Mouse (Mus musculus): ENCODE results near the gene Egr2.

Egr2 gene

GRCm38 (mm10) chr10:67535256-67535655, at the start of gene Egr2:
Egr2 (plus strand) TSS chr10:67535475.
- DNase-seq, result peak; percentile 18 to 36

GRCm38 (mm10) chr10:67487496-67487895, 47.8 kb upstream of the Egr2 start:
- DNase-seq, result no peak

GRCm38 (mm10) chr10:67489836-67490235, 45.4 kb upstream of the Egr2 start:
- DNase-seq, result no peak

- DNase-seq, result no peak
Measured at GRCm38 (mm10) chr10:67490632-67491031, 44.6 kb upstream of the Egr2 start.

- DNase-seq, result no peak
Measured at GRCm38 (mm10) chr10:67492161-67492571, 43.1 kb upstream of the Egr2 start.

- no peak for DNase-seq
Measured at GRCm38 (mm10) chr10:67493556-67493955, 41.7 kb upstream of the Egr2 start.

GRCm38 (mm10) chr10:67497144-67497892, 38.0 kb upstream of the Egr2 start:
- no peak for DNase-seq

GRCm38 (mm10) chr10:67497951-67498350, 37.3 kb upstream of the Egr2 start:
- no peak for DNase-seq

GRCm38 (mm10) chr10:67503320-67503995, 31.8 kb upstream of the Egr2 start:
- peak; percentile 11 to 26 for DNase-seq

GRCm38 (mm10) chr10:67504046-67504445, 31.2 kb upstream of the Egr2 start:
- DNase-seq, result no peak

GRCm38 (mm10) chr10:67505248-67505647, 30.0 kb upstream of the Egr2 start:
- DNase-seq, result no peak

- no peak for DNase-seq
Measured at GRCm38 (mm10) chr10:67512211-67512610, 23.1 kb upstream of the Egr2 start.

- DNase-seq, result no peak
Measured at GRCm38 (mm10) chr10:67512871-67513270, 22.4 kb upstream of the Egr2 start.

GRCm38 (mm10) chr10:67518733-67519132, 16.5 kb upstream of the Egr2 start:
- DNase-seq, result no peak

- no peak for DNase-seq
Measured at GRCm38 (mm10) chr10:67524130-67524529, 11.1 kb upstream of the Egr2 start.

GRCm38 (mm10) chr10:67524694-67525093, 10.6 kb upstream of the Egr2 start:
- DNase-seq, result no peak

GRCm38 (mm10) chr10:67526435-67526834, 8.8 kb upstream of the Egr2 start:
- DNase-seq, result no peak

GRCm38 (mm10) chr10:67529769-67530168, 5.5 kb upstream of the Egr2 start:
- no peak for DNase-seq

GRCm38 (mm10) chr10:67535972-67536371, 697 bp downstream of the Egr2 start:
- peak; percentile 66 to 82 for DNase-seq

- DNase-seq, result peak; percentile 46 to 48
Measured at GRCm38 (mm10) chr10:67536621-67537141, 1.4 kb downstream of the Egr2 start.

- DNase-seq, result peak; percentile 85 to 90
Measured at GRCm38 (mm10) chr10:67537151-67537994, 2.1 kb downstream of the Egr2 start.

GRCm38 (mm10) chr10:67538106-67538505, 2.8 kb downstream of the Egr2 start:
- peak; percentile 16 to 25 for DNase-seq
